Mouse (Mus musculus) gastrocnemius, adult 18-20 months (tissue): ENCODE measurements around the gene Prkaa2. TPM values are rescaled to one million over a fixed set of nuclear protein-coding genes. Genes with fewer than 3 reads are reported as not detected.

Experiments used
- DNase-seq: peaks from one replicate; pipeline ENCODE4 v3.0.0; 2021; ENCODE audit warnings: low spot score
- long read RNA-seq, 2 experiments: library from polyadenylated mRNA; stranded (forward); transcript quantifications; one replicate each; pipeline ENCODE4 v2.0.0; 2021
- total RNA-seq, 2 experiments: library from RNA; stranded (reverse); gene quantifications; 2 replicates each; pipeline ENCODE4 v1.2.3; 2021

Gene Prkaa2
- total RNA-seq = 100 to 1,000 TPM; 134 to 146 TPM
- long read RNA-seq, experiment 1, full-length matches to known transcripts = 78 of 112 reads
- long read RNA-seq, experiment 1, partial matches to known transcripts = 6 of 112 reads
- long read RNA-seq, experiment 1, other reads (novel, unspliced or antisense) = 28 of 112 reads
- long read RNA-seq, experiment 2, full-length matches to known transcripts = 62 of 102 reads
- long read RNA-seq, experiment 2, partial matches to known transcripts = 6 of 102 reads
- long read RNA-seq, experiment 2, other reads (novel, unspliced or antisense) = 34 of 102 reads

DNA sequence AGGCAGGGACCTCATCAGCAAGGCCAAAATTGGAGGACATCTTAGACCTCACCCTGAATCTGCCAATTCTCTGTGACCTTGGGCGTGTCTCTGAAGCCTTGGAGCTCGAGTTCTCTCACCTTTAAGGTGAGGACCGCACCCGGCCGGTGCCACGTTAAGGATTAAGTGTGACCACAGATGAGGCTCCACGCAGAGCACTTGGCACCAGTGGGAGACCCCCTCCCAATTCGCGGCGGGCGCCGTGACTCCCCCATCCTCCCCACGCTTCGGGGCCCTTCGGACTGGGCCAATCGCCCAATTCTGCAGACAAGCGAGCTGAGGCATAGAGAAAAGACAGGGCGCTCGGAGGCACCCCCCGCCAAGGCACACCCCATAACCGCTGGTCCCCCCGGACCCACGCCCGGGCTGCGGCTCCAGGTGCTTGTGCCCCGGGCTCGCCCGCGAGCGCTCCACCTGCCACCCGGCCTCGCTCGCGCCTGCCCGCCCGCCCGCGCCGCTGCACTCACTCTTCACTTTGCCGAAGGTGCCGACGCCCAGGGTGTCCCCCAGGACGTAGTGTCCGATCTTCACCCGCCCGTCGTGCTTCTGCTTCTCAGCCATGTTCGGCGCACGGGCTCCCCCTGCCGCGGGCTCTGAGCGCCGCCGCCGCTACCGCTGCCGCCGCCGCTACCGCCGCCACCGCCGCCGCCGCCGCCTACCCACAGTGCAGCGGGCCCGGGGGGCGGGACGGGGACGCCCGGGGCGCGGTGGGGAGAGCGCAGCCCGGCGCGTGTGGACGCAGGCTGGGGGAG is at the start of gene Prkaa2:
TSS of gene Prkaa2 (minus strand) at position 692 of the 791 bp plus-strand sequence.
- peak; percentile 78 for DNase-seq

DNA sequence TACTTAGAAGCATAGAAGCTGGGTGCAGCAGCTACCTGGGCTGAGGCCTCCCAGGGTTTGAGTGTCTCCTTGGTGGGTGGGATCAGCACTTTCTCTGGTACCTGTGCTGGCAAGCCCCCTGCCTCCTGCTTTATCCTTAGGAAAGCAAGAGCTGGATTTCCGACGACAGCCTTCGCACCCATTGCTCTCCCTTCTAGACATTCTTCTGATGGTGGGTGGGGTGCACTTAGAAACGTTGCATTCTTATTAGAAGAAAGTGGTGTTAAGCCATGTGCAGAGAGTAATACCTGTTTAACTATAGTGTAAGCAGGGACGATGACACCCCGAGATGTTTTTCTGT is 49.8 kb upstream of the Prkaa2 start:
- DNase-seq = no peak

DNA sequence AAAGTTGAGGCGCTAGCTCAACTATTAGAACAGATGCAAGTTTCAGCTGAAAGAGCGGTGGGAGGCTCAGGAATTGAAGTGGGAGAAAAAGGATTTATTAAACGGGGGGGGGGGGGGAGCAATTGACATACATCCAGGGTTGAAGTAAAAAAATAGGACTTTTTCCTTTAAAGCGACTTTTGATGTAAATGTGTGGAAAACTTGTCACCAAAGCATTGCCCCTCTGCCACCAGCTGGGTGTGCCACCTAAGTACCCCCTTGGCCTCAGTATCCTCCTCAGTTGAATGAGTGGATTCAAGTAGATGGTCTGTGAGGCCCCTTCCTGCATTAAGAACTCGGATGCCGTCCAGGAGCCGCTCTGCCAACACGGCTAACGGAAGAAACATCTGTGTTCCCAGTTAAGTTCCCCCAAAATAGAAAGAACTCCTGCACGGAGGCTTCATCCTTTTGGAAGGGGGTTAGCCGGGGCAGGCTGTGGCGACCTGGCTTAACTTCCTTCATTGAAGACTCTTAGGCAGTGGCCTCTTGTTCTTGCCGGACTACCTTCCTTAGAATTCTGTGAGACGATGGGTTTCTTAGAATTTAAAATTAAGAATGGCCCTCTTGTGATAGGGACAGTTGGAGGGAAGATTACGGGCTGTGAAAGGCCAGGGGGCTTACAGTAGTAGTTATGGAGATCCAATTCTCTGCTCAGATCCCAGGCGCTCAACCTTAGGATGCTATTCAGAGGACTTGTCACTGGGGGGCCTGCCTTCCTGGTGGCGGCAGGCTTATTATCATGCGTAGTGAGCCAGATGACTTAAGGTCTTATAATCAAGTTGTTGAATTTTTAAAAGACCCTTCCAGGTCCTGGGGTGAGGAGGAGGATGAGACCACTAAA is 49.2 kb upstream of the Prkaa2 start:
- DNase-seq = no peak

DNA sequence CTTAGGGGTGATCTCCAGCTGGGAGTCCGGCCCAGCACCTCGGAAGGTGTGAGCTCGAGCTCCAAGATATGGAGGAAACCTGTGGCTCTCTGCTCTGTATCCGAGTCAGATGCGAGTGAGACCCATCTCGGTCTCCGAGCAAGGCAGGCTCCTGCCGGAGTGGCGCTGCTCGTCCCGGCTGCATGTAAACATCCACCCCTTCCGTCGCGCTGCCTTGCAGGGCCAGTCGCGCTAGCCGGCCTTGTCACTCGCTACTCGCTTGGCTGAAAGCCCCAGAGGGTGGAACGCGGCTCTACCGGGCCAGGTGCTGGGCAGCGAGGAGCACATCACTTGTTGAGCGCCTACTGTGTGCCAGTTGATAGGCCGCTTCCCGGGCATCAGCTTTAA is 48.5 kb upstream of the Prkaa2 start:
- peak; percentile 80 for DNase-seq

DNA sequence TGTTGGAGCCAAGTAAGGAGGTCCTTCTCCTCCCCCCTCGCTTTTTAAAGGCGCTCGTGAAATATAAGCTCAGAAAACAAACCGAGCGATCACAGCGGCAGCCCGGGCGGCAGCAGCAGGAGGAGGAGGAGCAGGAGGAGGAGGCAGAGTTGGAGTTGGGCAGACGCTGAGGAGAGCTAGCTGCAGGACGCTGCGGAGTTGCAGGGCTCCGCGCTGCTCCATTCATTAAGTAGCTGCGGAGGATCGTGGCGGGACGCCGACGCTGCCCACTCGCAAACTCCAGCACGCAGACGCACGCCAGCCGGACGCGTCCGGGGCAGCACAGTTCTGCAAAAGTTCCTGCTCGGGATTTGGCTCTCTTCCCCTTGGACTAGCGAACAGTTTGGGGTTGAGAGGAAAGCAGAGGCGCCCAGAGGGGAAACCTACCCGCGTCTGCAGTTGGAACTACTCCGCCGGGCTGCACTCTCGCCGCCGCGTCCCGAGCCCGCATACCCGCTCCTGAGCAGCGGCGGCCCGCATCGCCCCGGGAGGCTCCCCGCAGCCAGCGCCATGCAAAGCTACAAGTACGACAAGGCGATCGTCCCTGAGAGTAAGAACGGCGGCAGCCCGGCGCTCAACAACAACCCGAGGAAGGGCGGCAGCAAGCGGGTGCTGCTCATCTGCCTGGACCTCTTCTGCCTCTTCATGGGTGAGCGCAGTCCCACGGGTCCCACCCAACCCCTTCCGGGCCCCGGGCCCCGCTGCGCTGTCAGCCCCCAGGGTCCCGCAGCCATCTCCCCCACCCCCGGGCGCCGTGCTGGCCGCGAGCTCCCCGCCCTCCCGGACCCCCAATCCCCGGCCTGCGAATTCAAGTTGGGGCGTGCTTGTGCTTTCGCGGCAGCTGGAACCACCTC is 47.8 kb upstream of the Prkaa2 start, which contains the start of gene Plpp3:
TSS of gene Plpp3 (plus strand) at position 72 of the 893 bp plus-strand sequence.
- peak; percentile 91 for DNase-seq

DNA sequence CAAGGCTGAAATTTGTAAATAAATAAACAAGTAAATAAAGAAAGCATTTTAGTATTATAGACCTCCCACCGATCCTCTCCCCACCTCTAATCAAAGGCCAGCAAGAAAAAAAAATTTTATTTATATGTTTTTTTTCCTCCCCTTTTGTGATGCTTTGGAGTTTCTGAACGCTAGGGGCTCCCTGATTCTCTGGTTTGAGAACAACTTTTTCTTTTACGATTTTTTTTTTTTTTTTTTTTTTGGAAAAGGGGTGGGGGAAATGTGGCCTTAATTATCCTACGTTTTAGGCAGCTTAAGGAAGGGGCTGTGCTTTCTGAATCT is 47.2 kb upstream of the Prkaa2 start:
- no peak for DNase-seq

DNA sequence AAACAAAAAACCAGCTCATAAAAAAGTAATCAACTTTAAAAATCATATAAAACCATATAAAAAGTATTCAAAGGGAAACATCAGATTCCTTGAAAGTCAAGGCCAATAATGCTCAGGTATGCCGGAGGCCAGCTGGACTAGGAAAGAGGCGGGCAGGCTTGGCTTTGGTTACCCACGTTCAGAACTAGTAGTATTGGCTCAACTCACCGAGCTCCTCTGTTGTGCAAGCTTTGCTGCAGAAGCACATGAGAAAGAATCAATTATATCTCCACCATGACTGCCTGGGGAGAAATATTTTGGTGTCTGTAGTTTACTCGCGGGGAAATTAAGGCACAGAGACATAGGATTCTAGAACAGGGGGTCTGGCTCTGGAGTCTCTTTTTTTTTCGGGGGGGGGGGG is 46.6 kb upstream of the Prkaa2 start:
- no peak for DNase-seq

DNA sequence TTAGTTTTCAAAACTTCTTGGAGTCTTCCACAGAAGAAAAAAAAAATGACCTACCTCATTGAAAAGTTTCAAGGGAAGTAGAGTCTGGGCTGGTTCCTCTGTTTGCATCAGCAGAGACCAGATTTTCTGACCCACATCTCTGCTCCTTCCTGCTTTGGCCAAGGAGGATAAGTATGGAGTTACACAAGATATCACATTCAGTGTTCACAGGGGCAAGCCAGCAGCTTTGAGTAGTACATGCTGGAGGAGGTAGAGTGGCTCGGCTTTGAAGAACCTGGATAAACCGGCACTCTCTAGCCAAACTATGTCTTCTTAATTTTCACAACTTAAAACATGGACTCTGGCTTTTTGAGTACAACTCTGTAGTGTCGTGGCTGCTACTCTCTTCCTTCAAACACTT is 43.5 kb upstream of the Prkaa2 start:
- DNase-seq = peak; percentile 33

DNA sequence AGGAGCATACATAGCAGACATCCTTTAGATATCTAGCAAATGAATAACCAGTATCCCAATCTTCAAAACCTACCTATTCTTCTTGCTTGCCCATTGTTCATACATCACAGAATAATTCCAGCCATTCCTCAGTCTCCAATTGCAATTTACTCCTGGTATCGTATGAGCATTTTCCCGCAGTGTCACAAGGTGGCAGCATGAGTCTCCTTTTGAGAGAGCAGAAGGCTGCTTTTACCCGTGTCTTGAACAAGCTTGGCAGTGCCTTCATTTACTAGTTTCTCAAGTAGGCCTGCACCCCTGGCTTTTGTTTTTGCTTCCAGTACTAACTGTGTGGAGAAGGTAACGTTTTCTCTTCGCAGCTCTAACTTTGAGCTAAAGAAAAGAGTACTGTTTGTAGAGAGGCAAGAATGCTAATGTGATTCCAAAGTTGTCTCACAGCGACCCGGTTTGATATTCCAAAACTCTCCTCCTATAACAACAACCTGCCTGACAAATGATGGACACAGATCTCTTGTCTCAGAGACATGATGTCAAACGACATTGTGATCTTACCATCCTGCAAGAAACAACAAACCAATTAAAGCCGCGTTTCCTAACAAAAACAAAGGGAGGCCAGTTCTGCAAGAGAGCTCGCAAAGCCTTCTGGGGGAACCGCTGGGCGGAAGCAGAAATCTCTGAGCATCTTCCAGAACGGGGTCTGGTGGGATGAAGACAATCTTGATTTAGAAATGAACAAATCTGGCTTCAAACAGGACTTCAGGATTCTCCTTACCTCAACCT is 42.4 kb upstream of the Prkaa2 start:
- peak; percentile 82 for DNase-seq

DNA sequence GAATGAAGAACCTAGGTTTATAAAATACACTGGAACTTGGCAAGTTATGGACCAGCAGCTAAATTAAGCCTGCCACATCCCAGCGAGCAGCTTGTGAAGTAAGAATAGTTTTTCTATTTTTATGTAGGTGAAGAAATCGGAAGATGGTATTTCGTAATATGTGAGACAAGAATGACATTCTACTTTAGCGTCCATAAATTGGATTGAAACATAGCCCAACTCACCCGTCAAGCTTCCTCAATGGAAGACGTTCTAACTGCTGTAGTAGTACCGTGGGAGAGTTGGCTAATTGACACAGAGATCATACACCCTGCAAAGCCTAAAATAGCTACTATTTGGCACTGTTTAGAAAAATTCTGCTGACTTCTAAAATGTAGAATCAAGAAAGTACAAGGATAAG is 39.8 kb upstream of the Prkaa2 start:
- DNase-seq = no peak

DNA sequence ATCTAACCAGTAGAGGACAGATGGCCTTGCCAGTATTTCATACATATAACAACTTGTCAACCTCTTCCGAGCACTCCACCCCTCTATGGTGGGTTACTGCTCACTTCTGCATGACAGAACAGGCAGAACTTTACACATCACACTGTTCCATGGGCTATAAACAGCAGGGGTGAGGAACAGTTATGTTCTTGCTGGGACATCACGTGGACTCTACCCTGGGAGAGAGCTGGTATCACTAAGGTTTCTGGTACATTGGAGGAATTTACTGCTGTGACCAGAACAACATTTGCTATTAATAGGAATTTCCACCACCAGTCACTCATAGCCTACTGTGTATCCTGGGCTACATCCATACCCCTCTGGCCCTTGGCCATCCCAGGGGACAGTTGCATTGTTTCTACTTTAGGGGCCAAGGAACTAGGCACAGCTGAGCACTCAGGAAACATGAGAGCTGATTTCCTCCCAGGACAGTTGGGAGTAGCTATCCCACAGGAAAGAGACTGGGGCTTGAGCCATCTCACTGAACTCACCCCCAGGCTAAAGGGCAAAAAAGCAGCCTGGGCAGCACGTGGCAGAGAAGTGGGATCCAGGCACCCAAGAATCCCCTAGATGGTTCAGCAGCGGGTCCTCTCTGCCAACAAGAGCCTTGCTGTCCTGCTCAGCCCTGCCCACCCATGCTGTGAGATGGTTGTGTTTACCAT is 23.8 kb upstream of the Prkaa2 start:
- no peak for DNase-seq

DNA sequence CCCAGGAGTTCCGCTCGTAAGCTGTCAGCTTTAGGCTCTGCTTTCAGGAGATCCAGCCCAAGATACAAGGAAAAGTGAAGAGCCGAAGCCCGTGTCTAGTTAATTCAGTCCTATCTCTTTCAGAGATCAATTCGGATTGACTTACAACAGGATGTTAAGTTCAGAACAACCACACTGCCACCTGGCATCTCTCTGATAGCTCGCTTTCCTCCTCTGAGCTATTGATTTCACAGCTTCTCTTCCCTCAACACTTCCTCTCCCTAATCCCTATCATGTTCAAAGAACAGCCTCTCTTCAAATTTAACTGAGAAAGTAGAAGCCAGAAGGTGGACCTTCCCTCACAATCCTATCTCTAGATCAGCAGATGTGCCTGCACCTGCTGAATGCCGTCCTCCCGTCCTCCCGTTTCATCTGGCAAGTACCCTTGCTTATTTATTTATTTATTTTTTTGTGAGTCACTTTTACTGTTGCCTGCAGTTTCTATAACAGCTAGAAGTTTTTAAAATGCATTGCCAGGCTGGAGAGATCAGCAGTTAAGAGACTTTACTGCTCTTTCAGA is 22.1 kb upstream of the Prkaa2 start:
- no peak for DNase-seq

DNA sequence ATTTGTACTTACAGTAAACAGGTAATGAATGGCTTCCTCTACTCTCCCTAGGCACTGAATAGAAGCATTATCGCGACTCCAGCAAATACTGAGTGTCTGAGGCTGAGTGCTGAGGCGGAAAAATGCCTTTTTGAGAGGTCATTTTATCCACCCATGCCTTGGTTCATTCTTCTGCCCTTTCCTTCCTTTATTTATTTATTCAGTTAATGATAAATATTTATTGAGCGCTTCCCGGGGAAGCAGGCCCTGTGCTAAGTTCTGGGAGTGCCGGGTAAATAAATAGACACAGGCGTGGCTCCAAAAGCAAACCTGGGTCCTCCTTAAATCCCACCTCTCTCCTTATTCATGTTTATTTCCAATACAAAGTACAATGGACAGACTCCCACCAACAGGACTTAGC is 19.5 kb upstream of the Prkaa2 start:
- no peak for DNase-seq

DNA sequence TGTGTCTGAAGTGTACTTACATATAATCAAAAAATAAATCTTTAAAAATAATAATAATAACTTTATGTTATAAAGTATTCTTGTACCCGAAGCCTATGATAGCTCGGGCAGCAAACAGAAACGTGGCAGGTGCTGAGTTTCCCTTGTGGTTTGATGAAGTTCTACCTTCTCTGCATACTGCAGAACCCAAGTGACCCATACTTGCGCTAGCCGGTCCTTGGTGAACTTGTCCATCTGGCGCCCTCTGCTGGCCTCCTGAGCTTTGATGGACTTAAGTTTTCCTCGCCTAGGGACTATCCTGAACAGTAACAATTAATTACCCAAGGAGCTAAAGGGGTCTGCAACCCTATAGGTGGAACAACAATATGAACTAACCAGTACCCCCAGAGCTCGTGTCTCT is 12.7 kb upstream of the Prkaa2 start:
- DNase-seq = peak; percentile 76

DNA sequence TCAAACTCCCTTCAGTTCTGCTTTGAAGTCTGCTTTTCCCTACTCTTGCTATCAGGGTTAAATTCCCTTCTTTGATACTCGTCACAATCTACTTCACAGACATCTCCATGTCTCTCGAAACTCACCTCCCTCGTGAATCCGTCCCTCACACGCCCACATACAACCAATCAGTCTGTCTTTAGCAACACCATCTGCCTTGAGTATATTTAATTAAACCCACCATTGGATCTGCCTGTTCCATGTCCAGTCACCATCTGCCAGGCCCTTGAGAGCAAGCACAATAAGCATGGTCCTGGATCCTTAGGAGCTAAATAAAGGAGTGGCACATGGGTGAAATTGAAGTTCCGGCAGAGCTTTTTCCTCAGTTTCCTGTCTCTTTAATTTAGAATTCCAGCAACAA is 11.4 kb upstream of the Prkaa2 start:
- no peak for DNase-seq

DNA sequence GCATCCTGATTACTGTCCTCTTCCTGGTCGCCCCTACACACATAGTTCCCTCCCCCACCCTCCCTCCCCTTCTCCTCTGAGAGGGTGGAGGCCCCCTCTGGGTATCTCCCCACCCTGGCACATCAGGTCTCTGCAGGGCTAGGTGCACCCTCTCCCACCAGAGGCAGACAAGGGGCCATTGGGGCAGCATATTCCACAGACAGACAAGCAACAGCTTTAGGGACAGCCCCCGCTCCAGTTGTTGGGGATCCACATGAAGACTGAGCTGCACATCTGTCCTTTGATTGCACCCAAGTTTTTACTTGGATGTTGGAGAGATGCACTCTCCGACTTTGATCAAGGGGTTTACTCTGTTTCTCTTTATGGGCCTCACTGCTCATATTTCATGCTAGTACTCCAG is 3.8 kb upstream of the Prkaa2 start:
- DNase-seq = no peak

DNA sequence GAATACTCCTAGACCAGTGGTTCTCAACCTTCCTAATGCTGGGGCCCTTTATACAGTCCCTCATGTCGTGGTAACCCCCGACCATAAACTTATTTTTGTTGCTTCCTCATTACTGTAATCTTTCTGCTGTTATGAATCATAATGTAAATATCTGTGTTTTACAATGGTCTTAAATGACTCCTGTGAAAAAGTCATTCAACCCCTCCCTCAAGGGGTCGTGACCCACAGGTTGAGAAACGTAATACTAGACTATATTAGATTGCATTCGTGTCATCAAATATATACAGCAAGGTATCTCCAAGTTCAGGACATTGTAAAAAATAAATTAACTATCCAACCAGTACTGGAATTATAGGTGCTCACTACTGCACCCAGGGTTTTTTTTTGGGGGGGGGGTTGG is 3.4 kb upstream of the Prkaa2 start:
- no peak for DNase-seq

DNA sequence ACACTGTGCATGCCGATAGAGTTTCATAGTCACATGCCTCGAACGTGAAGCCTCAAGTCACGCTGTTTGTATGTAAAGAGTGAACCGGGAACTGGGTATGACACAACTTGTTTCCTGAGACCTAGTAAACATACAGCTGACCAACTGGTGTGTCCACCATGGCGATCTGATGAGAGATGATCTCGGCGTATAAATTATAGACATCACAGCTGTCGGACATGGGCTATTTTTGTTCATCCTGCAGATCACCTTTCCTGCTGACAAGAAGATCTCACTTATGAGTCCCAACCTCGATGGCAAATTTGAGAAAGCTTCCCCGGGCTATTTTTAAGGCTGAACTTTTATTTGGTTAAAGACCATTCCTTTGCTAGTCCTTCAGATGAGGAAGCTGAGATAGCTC is 2.1 kb upstream of the Prkaa2 start:
- peak; percentile 75 for DNase-seq

DNA sequence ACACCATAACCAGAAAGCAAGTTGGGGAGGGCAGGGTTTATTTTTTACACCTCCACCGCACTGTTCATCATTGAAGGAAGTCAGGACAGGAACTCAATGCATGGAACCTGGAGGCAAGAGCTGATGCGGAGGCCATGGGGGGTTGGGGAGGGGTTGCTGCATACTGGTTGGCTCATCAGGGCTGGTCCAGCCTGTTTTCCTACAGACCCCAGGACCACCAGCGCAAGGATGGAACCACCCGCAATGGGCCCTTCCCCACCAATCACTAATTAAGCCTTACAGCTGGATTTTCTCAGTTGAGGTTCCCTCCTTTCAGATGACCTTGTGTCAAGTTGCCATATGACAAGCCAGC is 970 bp upstream of the Prkaa2 start:
- no peak for DNase-seq
